Comparison of ENCODE assay signal across 8 mouse cellular contexts in genomic region chr2:158410022-158411014, GRCm38 (mm10). TPM values are rescaled to one million over a fixed set of nuclear protein-coding genes. Genes with fewer than 3 reads are reported as not detected.
DNase-seq lines count a peak whose midpoint lies in the region; ATAC-seq and TF ChIP-seq lines count a peak whose summit lies in the region.

No protein-coding gene starts in this region.

- H3K4me1 ChIP-seq in ES-Bruce4 (ENCODE audit: control insufficient read depth, insufficient read depth, low read length) = peaks cover 2% of the 10 kb centered on the region
- H3K4me1 ChIP-seq in embryonic facial prominence, embryonic 13.5 days = peaks cover 16% of the 10 kb centered on the region
- H3K4me1 ChIP-seq in heart, embryonic 13.5 days = peaks cover 39% of the 10 kb centered on the region

- no peak overlapping the region for H3K27ac ChIP-seq in ES-Bruce4 (ENCODE audit: insufficient read depth, low read length)
- H3K27ac ChIP-seq in embryonic facial prominence, embryonic 13.5 days = peak overlapping the region; percentile 91
- H3K27ac ChIP-seq in heart, embryonic 13.5 days (replicated peaks) = peak overlapping the region; percentile 91

- TF ChIP-seq POLR2A in ES-Bruce4 (IDR thresholded peaks at IDR 0.05; ENCODE audit: insufficient read depth, low read length) = no peak

- TF ChIP-seq EP300 in ES-Bruce4 (IDR thresholded peaks at IDR 0.05; ENCODE audit: insufficient read depth, low read depth, low read length) = no peak

- no peaks in the 10 kb centered on the region for H3K9me3 ChIP-seq in ES-Bruce4 (replicated peaks; ENCODE audit: control insufficient read depth, insufficient read depth, low read length, poor library complexity, severe bottlenecking)
- no peaks in the 10 kb centered on the region for H3K9me3 ChIP-seq in embryonic facial prominence, embryonic 13.5 days
- no peaks in the 10 kb centered on the region for H3K9me3 ChIP-seq in heart, embryonic 13.5 days

- H3K4me2 ChIP-seq in embryonic facial prominence, embryonic 13.5 days = peak overlapping the region; percentile 96
- H3K4me2 ChIP-seq in heart, embryonic 13.5 days = peak overlapping the region; percentile 98

- H3K27me3 ChIP-seq in ES-Bruce4 (ENCODE audit: control insufficient read depth, insufficient read depth, low read length, poor library complexity, severe bottlenecking) = no peaks in the 10 kb centered on the region
- no peaks in the 10 kb centered on the region; the same call in 1 of the 2 replicates for H3K27me3 ChIP-seq in embryonic facial prominence, embryonic 13.5 days
- no peaks in the 10 kb centered on the region; the same call in 1 of the 2 replicates for H3K27me3 ChIP-seq in heart, embryonic 13.5 days (replicated peaks)

- peak; percentile 48 to 54 for DNase-seq in adrenal gland, postnatal 36 days
- peak; percentile 62 for DNase-seq in kidney, postnatal 10 days
- peak; percentile 53 to 56 for DNase-seq in lung, postnatal 4 days
- DNase-seq in retina, postnatal 7 days (ENCODE audit: low read depth, low spot score) = peak; percentile 4
- DNase-seq in urinary bladder, adult 18-20 months (ENCODE audit: low spot score in 2 of 2) = peak; percentile 8 to 37

- H3K36me3 ChIP-seq in ES-Bruce4 (ENCODE audit: control insufficient read depth, insufficient read depth, low read length, poor library complexity, severe bottlenecking) = no peaks in the 10 kb centered on the region
- no peaks in the 10 kb centered on the region for H3K36me3 ChIP-seq in embryonic facial prominence, embryonic 13.5 days
- no peaks in the 10 kb centered on the region for H3K36me3 ChIP-seq in heart, embryonic 13.5 days

- peak overlapping the region; percentile 93 for H3K9ac ChIP-seq in ES-Bruce4 (ENCODE audit: low read depth, poor library complexity, severe bottlenecking)
- H3K9ac ChIP-seq in embryonic facial prominence, embryonic 13.5 days = peak overlapping the region; percentile 94
- H3K9ac ChIP-seq in heart, embryonic 13.5 days = peak overlapping the region; percentile 97

- no peak for TF ChIP-seq CTCF in ES-Bruce4 (IDR thresholded peaks at IDR 0.05; ENCODE audit: low read depth, low read length)

- peak overlapping the region; percentile 86 for H3K4me3 ChIP-seq in ES-Bruce4 (ENCODE audit: low read depth, low read length)
- H3K4me3 ChIP-seq in embryonic facial prominence, embryonic 13.5 days = peak overlapping the region; percentile 91
- H3K4me3 ChIP-seq in heart, embryonic 13.5 days = peak overlapping the region; percentile 97

- WGBS in embryonic facial prominence, embryonic 13.5 days = 3% methylated on average over 48 of the region's 67 CpGs
- WGBS in heart, embryonic 13.5 days = 2% methylated on average over 52 of the region's 67 CpGs

- peak; percentile 44 for ATAC-seq in embryonic facial prominence, embryonic 13.5 days (ENCODE audit: insufficient number of reproducible peaks, insufficient read depth, low FRiP score, low TSS enrichment, low read depth)
- ATAC-seq in heart, embryonic 13.5 days (ENCODE audit: extremely low read depth, insufficient number of reproducible peaks, low FRiP score, low TSS enrichment) = peak; percentile 69

RNA-seq across cellular contexts. Expression of gene Ralgapb, which starts 0.7 kb away (rescaled TPM):
- 54.6 and 57.7 TPM in 2 replicates for polyA plus RNA-seq in ES-Bruce4 (2011; ENCODE audit: insufficient read depth, insufficient read length, low read depth, missing spikeins)
- total RNA-seq in adrenal gland, postnatal 36 days (2021) = 10 to 100 TPM; 69.6 to 69.9 TPM
- polyA plus RNA-seq in embryonic facial prominence, embryonic 13.5 days (2015; fragmentation: Nextera tagmentation; extraction: Ambion mirVana) = 19.1 and 21.6 TPM in 2 replicates
- polyA plus RNA-seq in heart, embryonic 13.5 days (2015; fragmentation: Nextera tagmentation; extraction: Ambion mirVana) = 10.7 and 11.2 TPM in 2 replicates

RNA-seq across cellular contexts. Expression of gene Snhg11, which starts 34.9 kb away (rescaled TPM):
- 39.8 and 41.0 TPM in 2 replicates for polyA plus RNA-seq in ES-Bruce4 (2011; ENCODE audit: insufficient read depth, insufficient read length, low read depth, missing spikeins)
- 1 to 10 TPM; 3.5 to 4.7 TPM for total RNA-seq in adrenal gland, postnatal 36 days (2021)
- 9.8 and 13.1 TPM in 2 replicates for polyA plus RNA-seq in embryonic facial prominence, embryonic 13.5 days (2015; fragmentation: Nextera tagmentation; extraction: Ambion mirVana)
- 0.60 and 0.95 TPM in 2 replicates for polyA plus RNA-seq in heart, embryonic 13.5 days (2015; fragmentation: Nextera tagmentation; extraction: Ambion mirVana)

Comparison
In these comparisons a context has a peak if more than half of its experiments do, and no peak if none do; other contexts are left out.
1. DNase-seq: peak in every context shown above with its lines; median percentile 62 in kidney, postnatal 10 days; 54 in lung, postnatal 4 days; 51 in adrenal gland, postnatal 36 days; 22 in urinary bladder, adult 18-20 months; 4 in retina, postnatal 7 days.